Mouse (Mus musculus): ENCODE measurements around the gene Gm49322.
A peak's percentile ranks its signal among the peaks of the same experiment; 100 is the strongest.

Gene Gm49322

DNA sequence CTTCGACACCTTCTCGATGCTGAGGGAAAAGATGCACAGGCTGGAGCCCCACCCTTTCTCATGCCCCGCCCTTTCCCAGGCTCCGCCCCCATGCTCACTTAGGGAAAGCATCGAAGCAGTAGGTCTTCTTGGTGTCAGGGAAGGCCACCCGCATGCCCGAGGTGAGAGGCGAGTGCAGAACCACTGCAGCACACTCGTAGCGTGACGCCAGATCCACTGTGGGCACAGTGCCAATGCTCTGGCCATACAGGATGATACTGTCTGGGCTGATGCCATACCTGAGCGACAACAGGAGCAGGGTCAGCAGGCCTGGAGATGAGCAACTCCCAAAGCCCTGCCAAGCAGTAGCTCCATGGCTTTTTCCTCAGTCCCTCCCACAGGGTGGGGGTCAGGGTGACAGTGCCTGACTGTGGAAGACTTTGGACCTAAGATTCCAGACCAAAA is 21.8 kb upstream of the Gm49322 start:
- DNase-seq (ENCODE audit: low spot score), result no peak

DNA sequence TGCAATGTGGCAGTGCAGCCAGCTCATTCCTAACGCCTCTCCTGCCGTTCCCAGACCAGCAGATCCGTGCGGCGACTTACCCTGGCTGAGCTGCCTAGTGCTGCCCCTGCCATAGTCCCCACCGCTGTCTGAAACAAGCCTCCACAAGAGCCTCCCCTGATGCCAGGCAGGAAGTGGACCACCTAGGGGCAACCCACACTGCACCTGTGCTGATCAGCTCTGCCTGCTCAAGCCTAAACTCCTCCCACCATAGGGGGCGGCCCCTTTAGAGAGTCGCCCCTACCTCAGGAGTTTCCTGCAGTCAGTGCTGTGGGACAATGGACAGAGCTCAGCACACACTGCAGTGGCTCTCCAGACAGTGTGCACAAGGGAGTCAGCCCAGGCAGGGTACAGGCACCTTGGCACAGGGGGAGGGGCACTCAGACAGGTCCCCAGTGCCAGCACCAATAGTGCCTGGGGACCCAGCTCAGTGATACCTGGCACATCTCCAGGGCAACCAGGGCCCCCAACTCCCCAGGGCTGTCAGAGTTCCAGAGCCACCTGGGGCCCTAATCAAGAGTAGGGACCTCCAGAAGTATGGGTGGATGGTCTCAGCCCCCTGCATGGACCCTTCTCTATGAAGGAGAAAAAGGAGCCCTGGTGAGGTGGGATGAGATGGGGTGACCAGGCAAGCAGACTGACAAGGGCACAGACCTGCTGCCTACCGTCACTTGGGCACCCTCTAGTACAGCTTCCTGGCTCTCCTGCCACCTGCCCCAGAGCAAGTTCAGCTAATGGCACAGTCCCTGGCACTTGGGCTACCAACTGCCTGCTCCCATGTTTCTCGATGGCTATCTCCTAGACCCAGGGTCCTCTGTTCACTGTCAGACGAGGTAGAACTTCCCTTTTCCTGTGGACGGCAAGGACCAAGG is 20.9 kb upstream of the Gm49322 start:
- no peak for DNase-seq (ENCODE audit: low spot score)

DNA sequence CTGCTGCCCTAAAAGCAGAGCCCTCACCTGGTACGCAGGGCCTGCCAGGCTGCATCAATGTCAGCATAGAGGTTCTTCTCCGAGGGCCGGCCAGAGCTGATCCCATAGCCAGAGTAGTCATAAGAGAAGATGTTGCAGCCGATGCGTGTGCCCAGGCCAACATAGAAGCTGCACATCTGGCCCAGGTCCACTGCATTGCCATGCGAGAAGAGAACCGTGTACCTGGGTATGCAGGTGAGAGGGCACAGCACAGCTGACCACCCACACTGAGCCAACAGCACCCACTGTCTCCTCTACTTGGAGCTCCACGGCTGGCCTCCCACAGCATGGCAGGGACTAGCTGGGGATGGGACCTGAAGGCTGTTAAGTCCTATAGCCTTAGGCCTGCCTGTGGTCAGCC is 20.2 kb upstream of the Gm49322 start:
- DNase-seq (ENCODE audit: low spot score), result no peak

DNA sequence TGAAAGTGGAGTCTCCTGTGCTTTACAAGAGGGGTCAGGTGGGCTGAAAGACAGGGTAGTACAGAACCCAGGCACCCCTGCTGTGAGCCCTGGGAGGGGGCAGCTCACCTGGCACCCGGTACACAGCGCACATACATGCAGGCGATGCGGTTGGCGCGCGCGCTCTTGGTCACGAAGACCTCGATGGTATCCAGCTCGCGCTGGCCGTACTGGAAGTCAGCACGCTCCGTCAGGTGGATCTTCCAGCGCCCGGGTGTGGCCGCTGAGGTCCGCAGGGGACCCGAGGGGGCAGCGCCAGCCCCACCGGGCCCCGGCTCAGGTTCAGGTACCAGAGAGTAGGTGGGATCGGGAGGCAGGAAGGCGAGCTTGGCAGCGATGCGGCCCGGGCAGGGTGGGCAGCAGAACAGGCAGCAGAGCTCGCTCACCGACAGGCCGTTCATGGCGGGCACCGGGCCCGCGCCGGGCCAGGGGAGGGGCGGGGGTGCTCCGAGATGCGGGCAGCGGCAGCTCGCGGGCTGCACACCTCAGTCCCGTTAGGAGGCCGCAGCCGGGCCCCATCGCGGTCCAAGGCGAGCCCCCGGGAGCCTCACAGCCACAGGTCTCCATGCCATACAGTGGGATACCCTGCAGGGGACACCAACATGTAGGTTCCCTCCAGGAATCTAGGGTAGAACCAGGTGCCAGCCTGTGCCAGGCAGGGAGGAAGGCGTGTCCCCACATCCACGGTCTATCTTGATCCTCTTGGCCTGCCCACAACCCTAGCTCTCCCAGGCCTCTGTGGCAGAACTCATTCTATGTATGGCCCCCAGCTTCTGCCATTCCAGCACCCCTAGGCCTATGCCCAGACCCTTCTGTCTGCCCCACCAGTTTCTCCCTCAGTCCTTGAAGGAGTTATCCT is 19.2 kb upstream of the Gm49322 start:
- DNase-seq (ENCODE audit: low spot score), result no peak

DNA sequence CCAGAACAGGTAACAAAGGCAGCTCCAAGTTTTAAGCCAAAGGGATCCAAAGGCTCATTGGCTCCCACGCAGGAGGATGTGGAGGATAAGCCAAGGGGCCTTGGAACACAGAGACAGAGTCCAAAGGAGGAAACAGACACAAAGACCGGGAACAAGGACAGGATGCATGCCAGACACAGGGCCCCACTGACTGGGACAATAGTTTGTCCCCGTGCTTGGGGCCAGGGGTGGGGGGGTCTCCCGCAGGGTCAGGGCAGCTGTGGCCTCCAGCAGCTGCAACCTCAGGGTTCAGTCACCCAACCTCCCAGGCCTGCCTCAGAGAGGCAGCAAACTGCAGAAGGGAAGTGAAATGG is 18.5 kb upstream of the Gm49322 start:
- DNase-seq (ENCODE audit: low spot score), result no peak

DNA sequence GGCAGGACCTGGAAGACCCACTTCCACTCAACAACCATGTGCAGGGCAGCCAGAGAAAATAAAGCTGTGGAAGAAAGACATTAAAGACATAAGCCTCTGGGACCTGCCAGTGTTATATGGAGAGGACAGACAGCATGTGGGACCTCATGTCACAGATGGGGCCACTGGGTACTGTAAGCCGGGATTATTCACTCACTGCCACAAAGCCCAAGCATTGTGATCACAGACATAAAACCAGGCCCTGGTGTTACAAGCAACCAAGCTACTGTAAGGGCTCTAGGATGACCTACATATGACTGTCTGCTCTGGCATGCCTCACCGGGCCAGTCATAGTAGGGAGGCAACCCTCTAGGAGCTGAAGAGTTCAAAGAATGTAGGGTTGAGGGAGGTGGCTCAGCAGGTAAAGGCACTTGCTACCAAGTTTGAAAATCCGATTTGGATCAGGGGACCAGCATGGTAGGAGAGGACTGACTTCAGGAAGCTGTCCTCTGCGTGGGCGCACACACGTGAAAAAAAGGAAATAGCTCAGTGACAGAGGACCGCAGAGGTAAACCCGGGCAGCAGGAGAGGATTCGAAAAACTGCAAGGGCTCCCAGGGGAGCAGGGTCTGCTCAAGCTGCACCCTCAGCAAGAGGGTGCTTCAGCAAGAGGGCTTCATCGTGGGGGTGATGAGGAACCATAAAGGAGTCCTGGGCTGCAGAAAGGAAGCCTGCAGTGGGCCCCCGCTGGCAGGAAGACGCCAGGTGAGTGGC is 16.5 kb upstream of the Gm49322 start:
- DNase-seq (ENCODE audit: low spot score), result no peak

DNA sequence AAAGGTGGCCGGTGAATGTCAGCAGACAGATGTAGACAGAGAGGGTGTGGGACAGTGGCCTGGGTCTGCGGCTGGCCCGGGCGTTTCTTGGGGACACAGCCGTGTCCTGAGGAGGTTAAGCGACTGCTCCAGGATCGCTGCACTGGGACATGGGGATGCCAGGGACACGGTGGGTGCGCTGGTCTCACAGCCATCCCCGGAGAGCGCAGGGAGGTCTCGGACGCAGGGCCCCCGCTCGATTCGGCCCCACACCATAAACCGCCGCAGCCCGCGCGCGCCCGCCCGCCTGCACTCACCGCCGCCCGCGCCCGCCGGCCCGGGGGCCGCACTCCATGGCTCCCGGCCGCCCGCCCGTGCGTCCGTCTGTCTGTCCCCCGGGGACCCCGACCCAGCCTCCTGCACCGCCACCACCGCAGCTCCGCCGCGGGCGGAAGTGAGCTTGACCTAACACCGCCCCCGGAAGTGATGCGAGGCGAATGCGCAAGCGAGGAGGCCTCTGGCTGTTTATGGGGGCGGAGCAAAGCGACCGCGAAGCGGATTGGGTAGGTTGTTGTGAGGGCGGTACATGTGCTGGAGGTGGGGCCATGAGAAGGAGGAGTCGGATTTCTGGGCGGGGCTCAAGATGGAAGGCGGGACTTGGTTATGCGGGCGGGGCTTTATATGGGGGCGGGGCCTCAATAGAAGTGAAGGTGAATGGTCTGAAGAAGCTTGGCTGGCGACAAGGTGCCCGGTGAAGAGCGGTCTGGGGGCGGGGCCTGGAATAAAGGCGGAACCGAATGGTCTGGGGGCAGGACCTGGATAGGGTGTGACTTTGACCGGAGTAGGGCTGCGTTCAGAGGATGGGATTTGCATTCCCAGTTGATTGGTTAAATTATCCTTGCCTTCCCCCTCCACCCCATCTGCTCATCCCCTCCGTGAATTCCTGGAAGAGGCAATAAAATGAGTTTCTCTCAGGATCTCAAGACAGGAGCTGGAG is 15.7 kb upstream of the Gm49322 start, which contains the start of gene Abhd17a:
TSS of gene Abhd17a (minus strand) at position 463 of the 976 bp plus-strand sequence.
- peak; percentile 89 for DNase-seq (ENCODE audit: low spot score)

DNA sequence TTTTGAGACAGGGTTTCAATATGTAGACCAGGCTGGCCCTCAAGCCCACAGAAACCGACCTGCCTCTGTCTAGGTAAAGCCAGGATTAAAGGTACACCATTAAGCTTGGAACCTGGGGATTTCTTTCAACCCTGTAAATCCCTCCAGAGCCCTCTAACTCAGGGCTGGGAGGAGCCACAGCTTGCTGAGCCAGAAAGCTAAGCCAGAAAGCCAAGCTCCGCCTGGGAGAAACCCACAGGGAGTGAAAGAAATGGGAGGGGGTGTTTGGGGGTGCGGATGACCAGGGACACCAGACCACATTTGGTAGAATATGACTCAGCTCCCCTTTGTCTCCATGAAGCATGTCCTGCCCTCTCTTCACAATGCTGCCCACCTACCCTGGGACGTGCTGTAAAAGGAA is 9.5 kb upstream of the Gm49322 start:
- no peak for DNase-seq (ENCODE audit: low spot score)

DNA sequence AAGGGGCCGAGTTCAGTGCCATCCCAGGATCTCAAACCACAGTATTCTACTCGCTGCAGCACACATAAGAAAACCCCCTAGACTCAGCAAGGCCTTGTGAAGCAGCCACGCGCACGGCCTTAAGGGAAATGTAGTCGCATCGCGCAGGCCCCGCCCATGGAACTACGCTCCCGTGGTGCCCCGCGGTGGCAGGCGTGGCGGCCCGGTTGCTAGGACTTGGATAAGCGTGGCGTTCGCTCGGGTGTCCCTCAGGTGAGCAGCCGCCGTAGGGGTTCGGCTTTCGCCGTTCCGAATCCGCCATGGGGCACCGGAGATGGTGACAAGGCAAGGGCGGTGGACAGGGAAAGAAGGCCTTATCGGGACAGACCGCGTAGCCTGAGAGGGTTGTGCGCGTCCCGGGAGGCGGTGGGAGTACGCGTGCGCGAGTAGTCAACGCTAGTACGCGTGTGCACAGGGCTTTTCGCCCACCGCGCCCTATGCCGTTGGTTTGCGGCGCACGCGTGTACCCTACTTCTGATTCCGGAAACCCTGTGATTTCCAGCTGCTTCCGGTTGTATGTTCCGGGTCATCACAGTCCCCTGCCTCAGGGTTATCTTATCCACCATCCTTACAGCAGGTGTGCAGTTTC is 3.0 kb upstream of the Gm49322 start, which contains the start of the genes Scamp4 and Adat3:
TSS of gene Scamp4 (plus strand) at position 175 of the 628 bp plus-strand sequence.
TSS of gene Adat3 (plus strand) at position 183 of the 628 bp plus-strand sequence.
- DNase-seq (ENCODE audit: low spot score), result peak; percentile 91

DNA sequence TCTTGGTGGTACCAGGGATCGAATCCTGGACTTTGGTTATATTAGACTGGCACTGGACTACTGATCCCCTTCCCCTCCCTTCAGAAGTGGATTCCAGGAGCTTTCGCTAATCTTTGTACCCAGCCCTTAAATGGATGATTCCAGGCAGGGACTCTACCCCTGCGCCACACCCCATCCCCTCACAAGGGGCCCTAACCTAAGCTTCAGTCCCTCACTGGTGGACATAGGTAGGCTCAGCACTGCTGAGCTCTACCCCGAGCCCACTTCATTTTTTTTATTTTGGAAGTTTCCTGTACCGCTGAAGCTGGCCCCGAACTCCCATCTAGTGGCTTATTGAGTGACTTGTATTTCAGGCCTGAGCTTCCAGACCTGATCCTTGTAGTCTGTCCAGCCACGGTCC is 2.5 kb upstream of the Gm49322 start:
- DNase-seq (ENCODE audit: low spot score), result no peak

DNA sequence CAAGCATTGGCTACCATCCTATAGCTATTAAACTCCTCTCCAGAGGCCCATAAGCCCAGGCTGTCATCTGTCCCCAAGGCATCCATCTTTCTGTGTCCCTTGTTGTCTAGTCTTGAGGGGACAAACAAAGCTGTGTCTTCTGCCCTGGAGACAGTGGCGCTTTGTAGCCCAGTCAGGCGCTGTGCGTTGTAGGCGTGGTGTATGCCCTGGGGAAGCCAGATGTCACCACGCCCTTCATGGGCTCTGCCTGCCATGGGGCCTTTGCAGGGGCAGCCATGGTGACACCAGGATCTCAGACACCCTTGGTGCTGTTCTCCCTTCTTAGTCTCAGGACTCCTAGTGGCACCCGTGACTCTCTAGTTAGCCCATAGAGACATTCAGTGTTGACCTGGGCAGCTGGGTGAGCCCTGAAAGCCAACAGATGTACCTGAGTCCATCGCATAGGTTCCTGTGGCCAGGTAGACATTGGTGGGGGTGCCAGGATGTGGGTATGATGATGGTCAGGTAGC is 1.8 kb upstream of the Gm49322 start:
- DNase-seq (ENCODE audit: low spot score), result no peak

DNA sequence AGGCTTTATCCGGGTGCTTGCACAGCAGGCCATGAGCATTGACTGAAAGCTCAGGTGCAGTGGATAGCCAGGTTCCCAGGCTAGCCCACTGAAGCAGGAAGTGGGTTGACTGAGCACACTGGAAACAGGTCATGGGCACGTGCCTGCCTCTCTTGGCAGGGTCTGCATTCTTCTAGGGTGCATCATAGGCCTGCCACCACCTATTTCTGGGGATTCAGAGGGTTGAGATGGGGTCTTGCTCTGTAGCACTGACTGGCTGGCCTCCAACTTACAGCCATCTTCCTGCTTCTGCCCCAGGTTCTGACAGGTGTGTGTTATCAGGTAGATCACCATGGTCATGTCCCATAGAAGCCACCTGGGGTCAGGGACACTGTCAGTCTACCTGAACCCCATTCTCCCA is 833 bp upstream of the Gm49322 start:
- DNase-seq (ENCODE audit: low spot score), result no peak

DNA sequence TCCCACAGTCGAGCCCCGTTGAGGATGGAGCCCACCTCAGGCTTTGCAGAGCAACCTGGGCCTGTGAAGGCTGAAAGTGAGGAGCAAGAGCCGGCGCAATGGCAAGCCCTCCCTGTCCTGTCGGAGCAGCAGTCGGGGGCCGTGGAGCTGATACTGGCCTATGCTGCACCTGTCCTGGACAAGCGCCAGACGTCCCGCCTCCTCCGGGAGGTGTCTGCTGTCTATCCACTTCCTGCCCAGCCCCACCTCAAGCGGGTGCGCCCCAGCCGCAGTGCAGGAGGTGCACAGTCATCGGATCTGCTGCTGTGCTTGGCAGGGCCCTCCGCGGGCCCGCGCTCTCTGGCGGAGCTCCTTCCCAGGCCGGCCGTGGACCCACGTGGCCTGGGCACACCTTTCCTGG is 485 bp downstream of the Gm49322 start:
- no peak for DNase-seq (ENCODE audit: low spot score)

DNA sequence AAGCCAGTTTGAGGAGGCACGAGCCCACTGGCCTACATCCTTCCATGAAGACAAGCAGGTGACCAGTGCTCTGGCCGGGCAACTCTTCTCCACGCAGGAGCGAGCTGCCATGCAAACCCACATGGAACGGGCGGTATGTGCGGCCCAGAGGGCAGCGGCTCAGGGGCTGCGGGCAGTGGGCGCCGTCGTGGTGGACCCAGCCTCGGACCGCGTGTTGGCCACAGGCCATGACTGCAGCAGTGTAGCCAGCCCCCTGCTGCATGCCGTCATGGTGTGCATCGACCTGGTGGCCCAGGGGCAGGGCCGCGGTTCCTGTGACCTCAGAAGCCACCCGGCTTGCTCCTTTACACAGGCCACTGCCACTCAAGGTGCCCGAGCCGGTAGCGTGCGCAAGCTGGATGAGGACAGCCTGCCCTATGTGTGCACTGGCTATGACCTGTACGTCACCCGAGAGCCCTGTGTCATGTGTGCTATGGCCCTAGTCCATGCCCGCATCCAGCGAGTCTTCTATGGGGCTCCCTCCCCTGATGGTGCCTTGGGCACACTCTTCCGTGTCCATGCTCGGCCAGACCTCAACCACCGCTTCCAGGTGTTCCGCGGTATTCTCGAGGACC is 1.0 kb downstream of the Gm49322 start:
- DNase-seq (ENCODE audit: low spot score), result no peak

DNA sequence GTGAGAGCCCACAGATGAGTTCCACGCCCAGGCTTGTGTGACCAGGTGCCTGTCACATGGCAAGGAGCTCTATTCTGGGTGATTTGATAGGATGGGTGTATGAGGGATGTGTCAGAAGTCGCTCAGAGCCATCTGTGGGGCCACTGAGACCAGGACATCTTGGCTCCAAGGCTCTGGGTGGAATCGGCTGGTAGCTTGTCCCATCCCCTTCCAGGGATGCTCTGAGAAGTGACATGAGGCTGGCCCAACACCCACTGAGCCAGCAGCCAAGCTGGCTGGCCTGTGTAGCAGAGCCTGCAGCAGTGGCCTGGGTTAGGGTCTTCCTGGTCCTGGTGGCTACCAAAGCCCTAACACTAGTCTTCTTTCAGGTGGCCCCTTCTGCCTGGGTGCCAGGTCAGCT is 2.6 kb downstream of the Gm49322 start:
- no peak for DNase-seq (ENCODE audit: low spot score)

DNA sequence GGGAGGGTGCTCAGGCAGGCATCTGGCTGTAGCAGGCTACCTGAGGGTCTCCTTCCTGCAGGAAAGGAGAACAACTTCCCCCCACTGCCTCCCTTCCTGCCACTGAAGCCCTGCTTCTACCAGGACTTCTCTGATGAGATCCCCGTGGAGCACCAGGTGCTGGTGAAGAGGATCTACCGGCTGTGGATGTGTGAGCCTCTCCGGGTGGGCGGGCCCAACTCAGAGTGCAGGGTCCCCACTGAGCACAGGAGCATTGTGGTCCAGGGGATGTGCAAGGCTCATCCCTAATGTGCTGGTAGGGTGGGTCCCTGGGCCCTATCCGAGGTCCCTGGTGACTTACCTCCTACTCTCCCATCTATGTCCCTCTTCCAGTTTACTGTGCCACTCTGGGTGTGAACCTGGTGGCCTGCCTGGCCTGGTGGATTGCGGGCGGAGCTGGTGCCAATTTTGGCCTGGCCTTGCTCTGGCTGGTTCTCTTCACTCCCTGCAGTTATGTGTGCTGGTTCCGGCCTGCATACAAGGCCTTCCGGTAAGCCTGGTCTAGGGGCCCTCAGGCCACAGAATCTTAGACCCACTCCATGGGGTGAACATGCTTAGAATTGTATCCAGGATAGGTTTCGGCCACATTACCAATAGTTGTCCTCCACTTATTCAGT is 3.6 kb downstream of the Gm49322 start:
- no peak for DNase-seq (ENCODE audit: low spot score)

DNA sequence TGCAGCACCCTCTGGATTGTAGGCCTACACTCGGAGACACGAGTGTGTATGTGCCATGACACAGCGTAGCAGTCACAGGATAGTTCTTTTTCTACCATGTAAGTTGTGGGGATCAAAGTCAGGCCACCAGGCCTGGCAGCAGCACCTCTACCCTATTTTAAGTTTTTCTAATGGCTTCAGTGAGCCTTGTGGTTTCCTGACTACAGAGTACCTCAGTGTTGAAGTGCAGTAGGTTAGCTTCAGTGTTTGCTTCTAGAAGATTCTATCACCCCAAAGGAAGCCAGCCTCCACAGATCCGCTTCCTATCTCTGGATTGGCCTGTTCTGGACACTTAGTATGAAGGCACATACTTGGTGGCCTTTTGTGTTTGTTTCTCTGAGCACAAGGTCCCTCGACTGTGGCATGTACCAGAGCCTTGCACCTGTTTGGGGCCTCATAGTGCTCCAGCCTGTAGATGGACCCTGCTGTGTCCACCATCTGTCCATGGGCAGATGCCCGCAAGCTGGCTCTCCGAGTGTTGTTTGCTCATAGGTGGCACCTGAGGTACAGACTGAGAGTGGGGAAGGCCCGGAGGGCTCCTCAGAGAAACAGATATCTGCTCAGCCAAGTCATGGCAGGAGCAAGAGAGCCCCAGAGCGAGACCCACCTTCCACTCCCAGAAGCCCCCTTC is 4.4 kb downstream of the Gm49322 start:
- DNase-seq (ENCODE audit: low spot score), result no peak

DNA sequence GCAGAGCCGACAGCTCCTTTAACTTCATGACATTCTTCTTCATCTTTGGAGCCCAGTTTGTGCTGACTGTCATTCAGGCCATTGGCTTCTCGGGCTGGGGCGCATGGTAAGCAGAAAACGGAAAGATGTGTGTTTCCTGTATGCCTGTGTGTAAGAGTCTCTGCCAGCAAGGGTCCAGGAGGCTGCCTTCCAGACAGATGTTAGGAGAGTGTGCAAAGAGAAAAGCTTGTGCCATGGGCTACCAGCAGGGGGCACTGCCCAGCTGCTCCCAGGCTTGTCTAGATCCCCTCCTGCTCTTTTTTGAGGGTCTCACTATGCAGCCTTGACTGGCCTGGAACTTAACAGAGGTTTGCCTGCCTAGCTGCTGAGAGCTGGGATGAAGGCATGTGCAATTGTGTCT is 5.2 kb downstream of the Gm49322 start:
- peak; percentile 30 for DNase-seq (ENCODE audit: low spot score)

DNA sequence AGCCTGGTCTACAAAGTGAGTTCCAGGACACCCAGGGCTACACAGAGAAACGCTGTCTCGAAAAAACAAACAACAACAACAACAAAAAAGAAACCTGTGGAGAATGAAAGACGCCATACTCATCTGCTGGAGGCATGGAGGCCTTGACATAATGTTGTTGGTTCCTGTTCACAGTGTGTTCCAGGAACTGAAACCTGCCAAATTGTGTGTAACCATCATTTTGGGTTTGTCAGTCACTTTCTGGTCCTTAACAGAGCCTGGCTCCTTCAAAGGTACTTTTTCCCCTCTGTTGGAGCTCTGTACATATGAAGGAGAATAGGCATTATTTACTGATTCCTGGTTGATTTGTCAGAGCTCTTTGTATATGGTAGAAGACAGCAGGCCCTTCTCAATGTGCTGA is 6.1 kb downstream of the Gm49322 start:
- no peak for DNase-seq (ENCODE audit: low spot score)

All from urinary bladder, postnatal 25 days (tissue).